ENCODE assay signal across 9 mouse cellular contexts in the genomic region with DNA sequence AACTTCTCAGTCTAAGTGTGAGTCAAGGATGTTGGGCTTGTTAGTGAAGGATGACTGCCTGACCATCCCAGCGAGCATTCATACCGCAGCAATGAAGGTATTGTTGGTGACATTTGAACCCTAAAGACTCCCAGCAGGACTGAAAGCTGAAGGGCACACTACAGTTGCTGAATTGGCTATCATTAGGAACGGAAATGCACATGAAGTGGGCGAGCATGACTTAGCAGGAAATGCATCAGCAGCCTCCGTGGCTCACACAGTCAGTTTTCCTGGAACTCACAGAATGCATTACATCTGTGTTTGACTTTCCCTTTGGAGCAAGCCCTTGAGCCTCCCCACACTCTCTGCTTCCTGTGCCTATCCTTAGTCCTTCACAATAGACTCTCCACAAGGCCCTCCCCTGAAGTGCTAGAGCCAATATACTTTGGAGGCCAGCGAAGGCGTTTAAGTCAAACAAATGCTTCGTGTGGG.
A peak's percentile ranks its signal among the peaks of the same experiment; 100 is the strongest.
DNase-seq lines count a peak whose midpoint lies in the region; ATAC-seq and TF ChIP-seq lines count a peak whose summit lies in the region.
"Had no signal": no experiment of that assay in that cellular context is flagged by ENCODE, and none has a peak within 500 bp of the region (broad histone marks: within the 10 kb centered on the region; RNA-seq: fewer than 3 reads in every experiment).

No protein-coding gene starts in this region.

- ATAC-seq in granulocyte monocyte progenitor cell, adult 5-6 weeks (replicated peaks; ENCODE audit: poor library complexity, severe bottlenecking): peak; percentile 37
- no peak for ATAC-seq in forebrain, embryonic 15.5 days (replicated peaks)
- no peak for ATAC-seq in forebrain, embryonic 12.5 days (ENCODE audit: low FRiP score)

- H3K27me3 ChIP-seq in myocyte (ENCODE audit: control insufficient read depth, insufficient read depth, insufficient read length): no peaks in the 10 kb centered on the region
- no peaks in the 10 kb centered on the region for H3K27me3 ChIP-seq in forebrain, embryonic 15.5 days
- H3K27me3 ChIP-seq in forebrain, embryonic 12.5 days: no peaks in the 10 kb centered on the region

- 69% methylated on average over 8 of the region's 8 CpGs for WGBS in forebrain, embryonic 15.5 days
- WGBS in forebrain, embryonic 12.5 days: 67% methylated on average over 8 of the region's 8 CpGs

- no peak overlapping the region for H3K27ac ChIP-seq in forebrain, embryonic 15.5 days (replicated peaks)
- H3K27ac ChIP-seq in forebrain, embryonic 12.5 days: no peak overlapping the region

- no peaks in the 10 kb centered on the region for H3K9me3 ChIP-seq in forebrain, embryonic 15.5 days
- H3K9me3 ChIP-seq in forebrain, embryonic 12.5 days: no peaks in the 10 kb centered on the region

- H3K4me1 ChIP-seq in forebrain, embryonic 15.5 days: no peaks in the 10 kb centered on the region
- 0 out of 2 replicates have a peak, but pooled peaks cover 4% of the 10 kb centered on the region for H3K4me1 ChIP-seq in forebrain, embryonic 12.5 days

- peak; percentile 29 to 48 for DNase-seq in heart, adult 18-20 months
- DNase-seq in heart, postnatal 14 days: no peak
- DNase-seq in liver: peak; percentile 26
- no peak for DNase-seq in frontal cortex, postnatal 36 days (ENCODE audit: low spot score in 2 of 2)
- DNase-seq: layer of hippocampus, adult 9-11 months had no signal

- no peak overlapping the region for H3K9ac ChIP-seq in forebrain, embryonic 15.5 days (replicated peaks)
- H3K9ac ChIP-seq in forebrain, embryonic 12.5 days: no peak overlapping the region

- no peak overlapping the region for H3K4me3 ChIP-seq in myocyte
- H3K4me3 ChIP-seq in forebrain, embryonic 15.5 days: no peak overlapping the region
- no peak overlapping the region for H3K4me3 ChIP-seq in forebrain, embryonic 12.5 days (replicated peaks)

- H3K36me3 ChIP-seq in myocyte (ENCODE audit: control insufficient read depth, insufficient read depth): no peaks in the 10 kb centered on the region
- no peaks in the 10 kb centered on the region for H3K36me3 ChIP-seq in forebrain, embryonic 15.5 days
- no peaks in the 10 kb centered on the region for H3K36me3 ChIP-seq in forebrain, embryonic 12.5 days (replicated peaks)

- TF ChIP-seq POLR2A in myocyte (IDR thresholded peaks at IDR 0.05; ENCODE audit: insufficient read length, low read depth): no peak

- peak overlapping the region; percentile 33 for H3K4me2 ChIP-seq in myocyte (ENCODE audit: low read depth)
- no peak overlapping the region for H3K4me2 ChIP-seq in forebrain, embryonic 15.5 days (replicated peaks)
- H3K4me2 ChIP-seq in forebrain, embryonic 12.5 days: no peak overlapping the region

- H3ac ChIP-seq in myocyte (ENCODE audit: control insufficient read depth, insufficient read length): no peak overlapping the region

- H3K79me2 ChIP-seq in myocyte (ENCODE audit: control insufficient read depth, insufficient read depth): no peaks in the 10 kb centered on the region

- intact Hi-C loops in heart, postnatal 14 days (cut with DNase I): no loop called here

TF ChIP-seq in myocyte, 11 proteins besides CTCF, POLR2A, EP300 and RAD21:
- TF ChIP-seq POLR2AphosphoS2 (IDR thresholded peaks at IDR 0.05; ENCODE audit: insufficient read length, low read depth) (no peak), MAX (IDR thresholded peaks at IDR 0.05; ENCODE audit: low read depth) (no peak), USF1 (IDR thresholded peaks at IDR 0.05; ENCODE audit: low read depth) (no peak), MYOG (IDR thresholded peaks at IDR 0.05; ENCODE audit: control insufficient read depth in 1 of 3, insufficient read depth in 1 of 3, insufficient read length in 2 of 3, low read depth in 2 of 3) (no peak), MYOD1 (IDR thresholded peaks at IDR 0.05; ENCODE audit: control insufficient read depth in 1 of 3, insufficient read length in 2 of 3, low read depth in 2 of 3) (no peak), REST (IDR thresholded peaks at IDR 0.05; ENCODE audit: insufficient read depth, insufficient read length) (no peak), E2F4 (IDR thresholded peaks at IDR 0.05; ENCODE audit: insufficient read depth) (no peak), CEBPB (IDR thresholded peaks at IDR 0.05; ENCODE audit: insufficient read depth, poor library complexity, severe bottlenecking) (no peak), TCF12 (IDR thresholded peaks at IDR 0.05; ENCODE audit: insufficient read depth, poor library complexity, severe bottlenecking) (no peak), SRF (IDR thresholded peaks at IDR 0.05; ENCODE audit: control insufficient read depth, insufficient read length, low read depth) (no peak), TCF3 (IDR thresholded peaks at IDR 0.05; ENCODE audit: insufficient read length, low read depth) (no peak)

Comparison
In these comparisons a context has a peak if more than half of its experiments do, and no peak if none do; other contexts are left out.
1. DNase-seq: peak in heart, adult 18-20 months (2 of 2) and liver (single experiment); none in heart, postnatal 14 days (0 of 2) and frontal cortex, postnatal 36 days (0 of 2).